ENCODE assay signal across 7 mouse cellular contexts in genomic region chr9:110655651-110656007, GRCm38 (mm10). TPM values are rescaled to one million over a fixed set of nuclear protein-coding genes. Genes with fewer than 3 reads are reported as not detected.
DNase-seq lines count a peak whose midpoint lies in the region; ATAC-seq and TF ChIP-seq lines count a peak whose summit lies in the region.

No protein-coding gene starts in this region.

- DNase-seq in lung, embryonic 14.5 days, result no peak
- no peak for DNase-seq in lung, postnatal 36 days
- no peak for DNase-seq in limb, embryonic 10.5 days (ENCODE audit: low spot score)
- DNase-seq in right cerebral cortex, adult 2 months (ENCODE audit: low spot score in 2 of 2), result no peak

- no peak for ATAC-seq in lung, embryonic 14.5 days (ENCODE audit: insufficient read depth)
- no peak for ATAC-seq in megakaryocyte progenitor cell, adult 5-6 weeks (replicated peaks; ENCODE audit: poor library complexity)

- peak overlapping the region; percentile 67 for H3K4me3 ChIP-seq in lung, embryonic 14.5 days (ENCODE audit: low read depth, low read length)
- peak overlapping the region; percentile 48; the same call in 1 of the 2 replicates for H3K4me3 ChIP-seq in embryonic fibroblast, embryonic 13.5 days (ENCODE audit: insufficient read depth, low read length)
- H3K4me3 ChIP-seq in limb, embryonic 10.5 days, result peak overlapping the region; percentile 72
- H3K4me3 ChIP-seq in olfactory bulb, adult 2 months (ENCODE audit: insufficient read depth, low read depth, low read length), result peak overlapping the region; percentile 98; the same call in 1 of the 2 replicates

- H3K36me3 ChIP-seq in lung, embryonic 14.5 days (ENCODE audit: insufficient read depth), result peaks cover 4% of the 10 kb centered on the region; the same call in 1 of the 2 replicates
- H3K36me3 ChIP-seq in limb, embryonic 10.5 days, result peaks cover 10% of the 10 kb centered on the region

- H3K27me3 ChIP-seq in lung, embryonic 14.5 days (ENCODE audit: insufficient read depth, low read length), result peaks cover 27% of the 10 kb centered on the region
- peaks cover 34% of the 10 kb centered on the region for H3K27me3 ChIP-seq in limb, embryonic 10.5 days (ENCODE audit: low read depth, poor library complexity, severe bottlenecking)

- 74% methylated on average over 10 of the region's 10 CpGs for WGBS in lung, embryonic 14.5 days
- 78% methylated on average over 10 of the region's 10 CpGs for WGBS in limb, embryonic 10.5 days
- WGBS in olfactory bulb, adult 2 months, result 86% methylated on average over 10 of the region's 10 CpGs

- no peak overlapping the region for H3K9ac ChIP-seq in lung, embryonic 14.5 days

- H3K4me1 ChIP-seq in lung, embryonic 14.5 days (ENCODE audit: insufficient read depth), result peaks cover 16% of the 10 kb centered on the region
- peaks cover 3% of the 10 kb centered on the region; the same call in 1 of the 2 replicates for H3K4me1 ChIP-seq in embryonic fibroblast, embryonic 13.5 days (ENCODE audit: control insufficient read depth, insufficient read depth, low read length)
- H3K4me1 ChIP-seq in limb, embryonic 10.5 days, result peaks cover 43% of the 10 kb centered on the region
- peaks cover 36% of the 10 kb centered on the region for H3K4me1 ChIP-seq in olfactory bulb, adult 2 months (ENCODE audit: control insufficient read depth, insufficient read depth, low read length)

- H3K4me2 ChIP-seq in lung, embryonic 14.5 days, result peak overlapping the region; percentile 66

- no peak for TF ChIP-seq POLR2A in embryonic fibroblast, embryonic 13.5 days (IDR thresholded peaks at IDR 0.05; ENCODE audit: low read depth, low read length)
- TF ChIP-seq POLR2A in olfactory bulb, adult 2 months (IDR thresholded peaks at IDR 0.05; ENCODE audit: insufficient read depth, low read depth, low read length), result no peak

- no peaks in the 10 kb centered on the region for H3K9me3 ChIP-seq in lung, embryonic 14.5 days (ENCODE audit: low read depth, low read length)
- no peaks in the 10 kb centered on the region for H3K9me3 ChIP-seq in limb, embryonic 10.5 days (replicated peaks)

- no peak for TF ChIP-seq CTCF in lung, embryonic 14.5 days (IDR thresholded peaks at IDR 0.05; ENCODE audit: low read depth)
- no peak for TF ChIP-seq CTCF in embryonic fibroblast, embryonic 13.5 days (IDR thresholded peaks at IDR 0.05; ENCODE audit: borderline replicate concordance, insufficient read depth, low read length)
- no peak for TF ChIP-seq CTCF in olfactory bulb, adult 2 months (IDR thresholded peaks at IDR 0.05; ENCODE audit: insufficient read depth, low read depth, low read length)

- peak overlapping the region; percentile 89 for H3K27ac ChIP-seq in lung, embryonic 14.5 days (ENCODE audit: low read depth)
- H3K27ac ChIP-seq in embryonic fibroblast, embryonic 13.5 days (ENCODE audit: insufficient read depth, low read length), result no peak overlapping the region
- H3K27ac ChIP-seq in limb, embryonic 10.5 days, result peak overlapping the region; percentile 95
- 0 out of 2 replicates have a peak overlapping the region, but pooled peaks have one; percentile 79 for H3K27ac ChIP-seq in olfactory bulb, adult 2 months (ENCODE audit: insufficient read depth, low read depth, low read length)

RNA-seq across cellular contexts. Expression of gene Ccdc12, which starts 0.7 kb away (rescaled TPM):
- 143 and 155 TPM in 2 replicates for polyA plus RNA-seq in lung, embryonic 14.5 days (2014; fragmentation: Nextera tagmentation; extraction: Ambion mirVana)
- 34.4 and 43.2 TPM in 2 replicates for polyA plus RNA-seq in embryonic fibroblast, embryonic 13.5 days (2011; ENCODE audit: insufficient read length, low read depth, missing spikeins)
- 164 and 175 TPM in 2 replicates for polyA plus RNA-seq in limb, embryonic 10.5 days (2016; fragmentation: Nextera tagmentation; extraction: Ambion mirVana)
- not detected in 2 replicates for polyA plus RNA-seq in olfactory bulb, adult 2 months (2012; ENCODE audit: insufficient read depth, insufficient read length, low replicate concordance, missing spikeins)
- total RNA-seq in megakaryocyte progenitor cell, adult 5-6 weeks (2015), result 98.7 and 112 TPM in 2 replicates
- total RNA-seq in megakaryocyte progenitor cell, adult 5-6 weeks (2017), result 75.3 and 92.6 TPM in 2 replicates

RNA-seq across cellular contexts. Expression of gene Nbeal2, which starts 1.7 kb away (rescaled TPM):
- polyA plus RNA-seq in lung, embryonic 14.5 days (2014; fragmentation: Nextera tagmentation; extraction: Ambion mirVana), result 3.2 and 3.8 TPM in 2 replicates
- 1.8 TPM in 2 replicates for polyA plus RNA-seq in embryonic fibroblast, embryonic 13.5 days (2011; ENCODE audit: insufficient read length, low read depth, missing spikeins)
- 0.73 and 0.76 TPM in 2 replicates for polyA plus RNA-seq in limb, embryonic 10.5 days (2016; fragmentation: Nextera tagmentation; extraction: Ambion mirVana)
- polyA plus RNA-seq in olfactory bulb, adult 2 months (2012; ENCODE audit: insufficient read depth, insufficient read length, low replicate concordance, missing spikeins), result not detected in 2 replicates
- 20.1 and 24.1 TPM in 2 replicates for total RNA-seq in megakaryocyte progenitor cell, adult 5-6 weeks (2015)
- total RNA-seq in megakaryocyte progenitor cell, adult 5-6 weeks (2017), result 10.3 and 19.3 TPM in 2 replicates

RNA-seq across cellular contexts. Expression of gene Nradd, which starts 31.4 kb away (rescaled TPM):
- polyA plus RNA-seq in lung, embryonic 14.5 days (2014; fragmentation: Nextera tagmentation; extraction: Ambion mirVana), result 26.7 and 29.9 TPM in 2 replicates
- polyA plus RNA-seq in embryonic fibroblast, embryonic 13.5 days (2011; ENCODE audit: insufficient read length, low read depth, missing spikeins), result 107 and 109 TPM in 2 replicates
- 52.8 and 60.6 TPM in 2 replicates for polyA plus RNA-seq in limb, embryonic 10.5 days (2016; fragmentation: Nextera tagmentation; extraction: Ambion mirVana)
- not detected in 2 replicates for polyA plus RNA-seq in olfactory bulb, adult 2 months (2012; ENCODE audit: insufficient read depth, insufficient read length, low replicate concordance, missing spikeins)
- total RNA-seq in megakaryocyte progenitor cell, adult 5-6 weeks (2015), result 2.0 and 4.3 TPM in 2 replicates
- total RNA-seq in megakaryocyte progenitor cell, adult 5-6 weeks (2017), result 1.9 and 2.2 TPM in 2 replicates

Comparison
In these comparisons a context has a peak if more than half of its experiments do, and no peak if none do; other contexts are left out.
1. H3K4me3 ChIP-seq: peak in every context shown above with its lines; median percentile 98 in olfactory bulb, adult 2 months; 72 in limb, embryonic 10.5 days; 67 in lung, embryonic 14.5 days; 48 in embryonic fibroblast, embryonic 13.5 days.
2. RNA of gene Ccdc12, which starts 0.7 kb away (polyA plus RNA-seq): 164 to 175 TPM in limb, embryonic 10.5 days, 143 to 155 TPM in lung, embryonic 14.5 days and 34.4 to 43.2 TPM in embryonic fibroblast, embryonic 13.5 days; not detected in olfactory bulb, adult 2 months; every median in the first group is over 10 times any median in the second.
3. RNA of gene Nradd, which starts 31.4 kb away (polyA plus RNA-seq): 107 to 109 TPM in embryonic fibroblast, embryonic 13.5 days, 52.8 to 60.6 TPM in limb, embryonic 10.5 days and 26.7 to 29.9 TPM in lung, embryonic 14.5 days; not detected in olfactory bulb, adult 2 months; every median in the first group is over 10 times any median in the second.